Mouse (Mus musculus): ENCODE measurements at regions not wholly inside any gene's neighbourhood (a gene's known extent, or its start where the extent isn't known, plus 50 kb on each side); places are given as distances from the start of the nearest gene placed in this dataset.

GRCm38 (mm10) chr14:105498155-105498906 lies 240.0 kb downstream of the Ndfip2 start:
- DNase-seq (ENCODE audit: extremely low spot score in 1 of 2, low spot score in 2 of 2): peak in 1 of 2 experiments; percentile 31

GRCm38 (mm10) chr14:105495161-105495560 lies 236.8 kb downstream of the Ndfip2 start:
- DNase-seq (ENCODE audit: extremely low spot score in 1 of 2, low spot score in 2 of 2): no peak
- intact Hi-C loops (cut with DNase I): loop anchor here (5.0 kb wide), 1 partner anchor 227 kb away; no protein-coding TSS in a partner anchor

More at GRCm38 (mm10) chr14:105498155-105498906, 240.0 kb downstream of the Ndfip2 start:
- intact Hi-C loops (cut with DNase I): loop anchor here (5.0 kb wide), 1 partner anchor 224 kb away; no protein-coding TSS in a partner anchor

- no peak for DNase-seq (ENCODE audit: extremely low spot score in 1 of 2, low spot score in 2 of 2)
- intact Hi-C loops (cut with DNase I): no loop called here
Observed at GRCm38 (mm10) chr14:105494415-105494814, 236.0 kb downstream of the Ndfip2 start.

- peak in 1 of 2 experiments; percentile 28 for DNase-seq (ENCODE audit: extremely low spot score in 1 of 2, low spot score in 2 of 2)
- intact Hi-C loops (cut with DNase I): no loop called here
Observed at GRCm38 (mm10) chr14:105490158-105490557, 231.8 kb downstream of the Ndfip2 start.

GRCm38 (mm10) chr14:105483352-105484083 lies 225.1 kb downstream of the Ndfip2 start:
- intact Hi-C loops (cut with DNase I): loop anchor here (5.0 kb wide), 1 partner anchor 414 kb away; the partner anchor contains the start of gene Spry2
- peak; percentile 64 to 69 for DNase-seq (ENCODE audit: extremely low spot score in 1 of 2, low spot score in 2 of 2)

DNA sequence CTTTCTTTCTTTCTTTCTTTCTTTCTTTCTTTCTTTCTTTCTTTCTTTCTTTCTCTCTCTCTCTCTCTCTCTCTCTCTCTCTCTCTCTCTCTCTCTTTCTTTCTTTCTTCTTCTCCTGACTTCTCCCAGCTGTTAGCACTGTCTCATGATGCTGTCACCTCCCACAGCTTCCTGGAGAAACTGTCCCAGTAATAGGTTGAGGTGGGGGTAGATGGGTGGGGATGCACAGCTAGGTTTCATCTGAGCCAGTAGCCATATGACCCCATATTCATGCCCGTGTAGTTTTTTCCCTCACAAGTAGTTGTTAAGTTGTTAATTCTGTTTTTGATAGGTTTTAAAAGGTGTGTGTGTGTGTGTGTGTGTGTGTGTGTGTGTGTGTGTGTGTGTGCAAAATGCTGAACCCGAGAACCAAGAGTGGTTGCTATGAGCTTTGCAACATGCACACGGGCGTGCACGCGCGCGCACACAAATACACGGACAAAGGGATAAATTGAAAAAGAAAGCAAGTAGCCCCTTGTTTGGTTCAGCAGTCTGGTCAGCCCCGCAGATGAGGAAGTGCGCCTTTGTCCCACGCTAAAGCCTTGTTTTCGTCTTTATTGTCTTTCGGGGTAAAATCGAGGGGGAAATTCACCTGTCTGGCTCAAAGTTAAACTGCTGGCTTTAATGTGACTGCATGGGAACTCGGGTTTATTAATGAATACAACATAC lies 224.4 kb downstream of the Ndfip2 start:
- DNase-seq (ENCODE audit: extremely low spot score in 1 of 2, low spot score in 2 of 2): no peak
- intact Hi-C loops (cut with DNase I): loop anchor here (5.0 kb wide), 1 partner anchor 415 kb away; the partner anchor contains the start of gene Spry2

DNA sequence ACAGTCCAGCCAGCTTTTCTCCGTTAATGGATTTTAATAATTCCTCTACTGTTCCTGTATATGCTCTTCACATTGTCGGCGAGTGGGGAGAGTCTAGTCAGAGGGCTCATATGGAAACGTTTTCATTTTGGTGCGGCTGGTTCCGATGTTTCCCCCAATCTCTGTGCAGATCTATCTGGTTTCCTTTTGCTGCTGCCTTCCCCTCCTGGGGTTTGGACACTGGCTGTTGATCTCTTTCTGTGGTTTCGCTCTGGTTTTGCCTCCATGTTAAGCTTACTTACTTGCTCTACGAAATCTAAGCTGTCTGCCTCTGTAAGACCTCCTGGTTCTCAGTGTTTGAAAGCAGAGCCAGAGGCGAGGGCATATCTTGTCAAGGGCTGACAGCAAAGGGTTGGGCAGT lies 221.7 kb downstream of the Ndfip2 start:
- intact Hi-C loops (cut with DNase I): loop anchor here (5.0 kb wide), 1 partner anchor 417 kb away; the partner anchor contains the start of gene Spry2
- no peak for DNase-seq (ENCODE audit: extremely low spot score in 1 of 2, low spot score in 2 of 2)

- intact Hi-C loops (cut with DNase I): loop anchor here (5.0 to 10.0 kb wide), 2 partner anchors 150 to 447 kb away; no protein-coding TSS in a partner anchor
- DNase-seq (ENCODE audit: extremely low spot score in 1 of 2, low spot score in 2 of 2): peak in 1 of 2 experiments; percentile 45
Observed at GRCm38 (mm10) chr14:105474991-105475553, 216.7 kb downstream of the Ndfip2 start.

DNA sequence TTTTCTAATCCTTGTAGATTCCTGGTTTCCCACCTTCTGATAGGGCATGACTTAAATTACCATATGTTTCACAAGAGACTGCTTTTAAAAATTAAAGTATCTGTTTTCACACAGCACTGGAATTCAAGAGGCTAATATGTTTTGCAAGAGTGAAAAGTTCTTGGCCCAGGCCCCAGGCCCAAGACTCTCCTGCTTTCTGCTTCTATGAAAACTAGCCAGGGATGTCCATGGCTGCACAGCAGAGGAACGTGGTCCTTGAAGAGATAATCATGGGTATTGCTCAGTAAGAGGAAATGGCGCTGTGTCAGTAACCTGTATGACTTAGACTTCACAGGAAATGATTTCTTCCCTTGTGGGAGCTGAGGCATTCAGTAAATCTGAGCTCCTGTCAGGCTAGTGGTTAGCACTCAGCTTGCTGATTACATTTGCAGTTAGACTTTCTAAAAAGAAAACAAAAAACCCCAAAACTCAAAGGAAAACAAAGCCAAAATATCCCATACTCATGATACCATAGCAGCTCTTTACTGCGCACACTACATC lies 190.6 kb downstream of the Ndfip2 start:
- no peak for DNase-seq (ENCODE audit: extremely low spot score in 1 of 2, low spot score in 2 of 2)
- intact Hi-C loops (cut with DNase I): no loop called here

- no peak for DNase-seq (ENCODE audit: extremely low spot score in 1 of 2, low spot score in 2 of 2)
- intact Hi-C loops (cut with DNase I): no loop called here
Observed at GRCm38 (mm10) chr14:105447088-105447487, 188.7 kb downstream of the Ndfip2 start.

GRCm38 (mm10) chr14:105435343-105435742 lies 177.0 kb downstream of the Ndfip2 start:
- intact Hi-C loops (cut with DNase I): no loop called here

DNA sequence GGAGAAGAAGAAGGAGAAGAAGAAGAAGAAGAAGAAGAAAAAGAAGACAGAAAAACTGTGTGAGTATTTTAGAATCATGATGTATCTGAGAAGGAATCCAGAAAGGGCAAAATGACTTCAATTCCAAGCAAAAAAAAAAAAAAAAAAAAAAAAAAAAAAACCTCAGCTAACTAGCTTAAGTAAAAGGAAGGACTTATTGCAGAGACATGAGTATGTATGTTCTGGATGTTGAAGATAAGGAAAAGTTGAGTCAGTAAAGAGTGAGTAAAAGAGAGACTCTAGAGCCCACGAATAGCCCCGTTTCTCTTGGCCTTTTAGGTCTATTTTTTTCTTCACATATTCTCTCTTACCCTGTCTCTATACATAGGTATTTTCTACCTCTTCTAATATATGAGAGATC lies 175.1 kb downstream of the Ndfip2 start:
- DNase-seq (ENCODE audit: extremely low spot score in 1 of 2, low spot score in 2 of 2): no peak
- intact Hi-C loops (cut with DNase I): no loop called here

More at GRCm38 (mm10) chr14:105435343-105435742, 177.0 kb downstream of the Ndfip2 start:
- DNase-seq (ENCODE audit: extremely low spot score in 1 of 2, low spot score in 2 of 2): no peak

- intact Hi-C loops (cut with DNase I): no loop called here
- peak in 1 of 2 experiments; percentile 15 for DNase-seq (ENCODE audit: extremely low spot score in 1 of 2, low spot score in 2 of 2)
Observed at GRCm38 (mm10) chr14:105432670-105433069, 174.3 kb downstream of the Ndfip2 start.

DNA sequence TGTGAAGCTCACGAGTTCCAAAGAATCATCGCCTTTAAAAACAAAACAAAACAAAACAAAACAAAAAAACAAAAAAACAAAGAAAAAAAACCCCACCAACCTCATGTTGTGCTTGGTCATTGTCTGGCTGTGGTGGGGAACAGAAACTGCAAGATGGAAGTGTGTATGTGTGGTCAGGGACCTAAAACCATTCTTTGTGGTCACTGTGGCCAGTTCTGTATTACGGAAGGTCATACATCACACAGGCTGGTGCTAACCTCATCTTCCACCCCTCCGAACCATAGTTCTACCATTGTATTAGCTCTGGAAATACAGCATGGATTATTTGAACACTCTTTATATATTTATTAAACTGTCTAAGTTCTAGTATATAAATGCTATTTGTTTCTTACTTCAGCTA lies 173.2 kb downstream of the Ndfip2 start:
- intact Hi-C loops (cut with DNase I): no loop called here
- no peak for DNase-seq (ENCODE audit: extremely low spot score in 1 of 2, low spot score in 2 of 2)

DNA sequence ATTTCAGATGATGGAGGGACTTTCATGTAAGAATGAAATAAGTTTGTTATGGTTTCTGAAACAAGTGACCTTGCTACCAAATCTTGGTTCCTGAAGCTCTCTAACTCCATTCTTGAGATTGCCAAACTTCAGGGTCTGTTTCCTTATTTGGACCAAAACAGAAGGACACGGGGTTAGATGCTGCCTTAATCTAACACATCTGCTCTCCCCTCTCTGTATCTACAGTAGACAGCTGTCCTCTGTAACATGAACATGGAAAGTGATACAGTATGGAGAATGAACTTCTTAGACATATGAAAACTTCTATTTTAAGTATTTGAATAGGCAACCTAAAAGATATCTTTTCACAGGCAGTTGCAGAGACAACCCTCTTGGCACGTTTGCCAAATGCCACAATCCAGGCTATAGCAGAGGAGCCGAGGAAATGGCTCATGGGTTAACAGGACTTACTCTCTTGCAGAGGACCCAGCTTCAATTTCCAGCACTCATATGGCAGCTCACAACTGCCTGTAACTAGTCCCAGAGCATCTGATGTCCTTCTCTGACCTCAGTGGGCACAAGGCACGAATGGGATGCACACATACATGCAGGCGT lies 171.4 kb downstream of the Ndfip2 start:
- intact Hi-C loops (cut with DNase I): no loop called here
- no peak for DNase-seq (ENCODE audit: extremely low spot score in 1 of 2, low spot score in 2 of 2)

DNA sequence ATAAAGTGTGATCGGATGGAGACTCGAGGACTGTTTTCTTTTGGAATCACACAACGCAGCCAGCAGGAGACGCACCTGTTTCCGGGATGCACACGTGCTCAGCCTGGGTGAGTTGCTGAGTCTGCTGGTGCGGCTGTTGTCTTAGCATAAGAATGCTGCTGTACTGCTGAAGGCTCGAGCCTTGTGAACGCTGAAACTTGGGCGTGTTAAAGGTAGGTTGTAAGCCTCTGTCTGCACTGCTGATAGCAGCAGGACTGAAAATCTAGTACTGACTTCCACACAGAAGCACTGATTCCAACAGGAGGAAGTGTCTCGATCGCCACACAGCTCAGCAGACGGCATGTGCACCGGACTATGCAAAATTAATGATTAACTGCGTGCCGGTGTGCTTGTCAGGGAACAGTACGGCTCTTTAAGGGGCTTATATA lies 169.1 kb downstream of the Ndfip2 start:
- peak; percentile 18 to 25 for DNase-seq (ENCODE audit: extremely low spot score in 1 of 2, low spot score in 2 of 2)
- intact Hi-C loops (cut with DNase I): no loop called here

DNA sequence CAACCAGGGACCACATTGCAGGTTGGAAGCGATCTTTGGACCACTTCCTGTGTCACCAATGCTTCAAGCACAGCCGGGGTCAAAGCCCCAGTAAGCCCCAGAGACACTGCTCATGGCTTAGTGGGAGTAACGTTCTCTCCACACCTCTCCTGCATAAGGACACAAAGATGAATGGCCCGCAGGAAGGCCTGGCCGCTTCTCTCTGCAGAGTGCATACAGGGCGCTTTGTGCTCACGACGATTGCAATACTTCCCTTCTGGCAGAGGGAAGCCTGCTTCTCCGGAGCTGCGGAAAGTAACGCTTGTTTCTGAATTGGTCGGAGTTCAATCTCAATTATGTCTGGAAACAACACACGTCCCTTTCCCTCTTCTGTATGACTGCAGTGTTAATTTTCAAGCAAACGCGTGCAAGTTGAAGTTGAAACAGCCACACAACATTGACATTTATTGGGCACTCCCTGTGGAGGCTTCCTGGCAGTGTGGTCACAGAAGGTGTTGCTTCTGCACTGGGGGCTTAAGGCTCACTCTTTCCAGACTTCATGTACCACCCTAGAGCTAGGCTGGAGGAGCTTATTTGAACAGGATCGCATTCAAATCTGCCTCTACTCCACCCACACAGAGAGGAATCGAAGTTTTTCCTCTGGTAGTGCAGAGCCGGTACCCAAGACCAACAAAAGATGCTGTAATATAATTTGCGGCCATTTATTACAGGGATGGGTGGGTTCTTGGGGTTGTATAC lies 168.4 kb downstream of the Ndfip2 start:
- peak; percentile 6 to 15 for DNase-seq (ENCODE audit: extremely low spot score in 1 of 2, low spot score in 2 of 2)
- intact Hi-C loops (cut with DNase I): no loop called here
